Mouse (Mus musculus): ENCODE measurements at regions not wholly inside any gene's neighbourhood (a gene's known extent, or its start where the extent isn't known, plus 50 kb on each side); places are given as distances from the start of the nearest gene placed in this dataset.

DNA sequence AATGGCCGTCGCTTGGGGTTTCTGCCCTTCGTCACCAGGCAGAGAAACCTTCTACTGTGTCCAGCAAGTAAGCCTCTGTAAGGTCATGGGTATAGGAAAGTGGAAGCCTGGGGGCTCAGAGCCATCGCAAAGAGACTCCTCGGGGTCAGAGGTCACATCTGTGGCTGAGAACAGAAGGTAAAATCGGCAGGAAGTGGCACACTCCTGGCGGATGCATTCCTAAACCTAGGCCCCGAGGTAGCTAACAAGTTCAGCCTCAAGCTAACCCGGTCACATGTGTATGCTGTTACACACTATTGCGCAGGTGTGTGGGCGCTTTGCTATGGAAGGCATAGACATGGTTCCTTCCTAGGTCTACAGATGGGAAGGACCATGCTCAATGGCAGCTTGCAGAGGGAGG is 134.0 kb downstream of the Fam43a start:
- Histone ChIP-seq H3K4me1 (ENCODE audit: insufficient read depth) (0 out of 2 replicates have a peak, but pooled peaks cover 2% of the 10 kb centered on the region), H3K4me3 (ENCODE audit: low read depth, low read length) (no peak overlapping the region), H3K4me2 (no peak overlapping the region), H3K27me3 (ENCODE audit: insufficient read depth, low read length) (no peaks in the 10 kb centered on the region), H3K36me3 (ENCODE audit: insufficient read depth) (no peaks in the 10 kb centered on the region), H3K9ac (no peak overlapping the region), H3K27ac (ENCODE audit: low read depth) (peak overlapping the region; percentile 43; the same call in 1 of the 2 replicates), H3K9me3 (ENCODE audit: low read depth, low read length) (no peaks in the 10 kb centered on the region)
- no peak for TF ChIP-seq CTCF (IDR thresholded peaks at IDR 0.05; ENCODE audit: low read depth)
- WGBS, result 54% methylated on average over 11 of the region's 11 CpGs
- no peak for DNase-seq
- ATAC-seq (ENCODE audit: insufficient read depth), result no peak

DNA sequence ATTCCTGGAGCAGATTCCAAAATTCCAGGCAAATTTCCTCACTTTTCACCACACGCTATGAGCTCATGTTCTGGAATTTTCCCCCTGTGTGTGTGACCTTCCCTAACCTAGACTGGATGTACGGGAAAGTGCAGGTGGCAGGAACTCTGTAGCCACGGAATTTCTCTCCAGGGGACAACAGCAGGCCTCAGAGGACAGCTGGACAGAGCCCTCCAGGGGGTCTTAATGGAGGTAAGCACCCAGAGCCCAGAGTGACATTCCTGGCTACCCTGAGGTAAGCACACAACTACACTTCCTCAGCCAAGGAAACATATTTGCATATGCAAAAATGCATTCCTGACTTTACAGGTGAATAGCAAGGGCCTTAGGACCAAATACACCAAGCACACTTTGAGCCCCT is 135.8 kb downstream of the Fam43a start:
- ATAC-seq (ENCODE audit: insufficient read depth) (no peak), DNase-seq (no peak)
- no peaks in the 10 kb centered on the region for H3K27me3 ChIP-seq (ENCODE audit: insufficient read depth, low read length)
- H3K9me3 ChIP-seq (ENCODE audit: low read depth, low read length), result no peaks in the 10 kb centered on the region
- H3K4me2 ChIP-seq, result no peak overlapping the region
- H3K4me3 ChIP-seq (ENCODE audit: low read depth, low read length), result no peak overlapping the region
- TF ChIP-seq CTCF (IDR thresholded peaks at IDR 0.05; ENCODE audit: low read depth), result no peak
- H3K27ac ChIP-seq (ENCODE audit: low read depth), result no peak overlapping the region
- 0 out of 2 replicates have a peak, but pooled peaks cover 2% of the 10 kb centered on the region for H3K4me1 ChIP-seq (ENCODE audit: insufficient read depth)
- H3K9ac ChIP-seq, result no peak overlapping the region
- no peaks in the 10 kb centered on the region for H3K36me3 ChIP-seq (ENCODE audit: insufficient read depth)
- 39% methylated on average over 3 of the region's 3 CpGs for WGBS

DNA sequence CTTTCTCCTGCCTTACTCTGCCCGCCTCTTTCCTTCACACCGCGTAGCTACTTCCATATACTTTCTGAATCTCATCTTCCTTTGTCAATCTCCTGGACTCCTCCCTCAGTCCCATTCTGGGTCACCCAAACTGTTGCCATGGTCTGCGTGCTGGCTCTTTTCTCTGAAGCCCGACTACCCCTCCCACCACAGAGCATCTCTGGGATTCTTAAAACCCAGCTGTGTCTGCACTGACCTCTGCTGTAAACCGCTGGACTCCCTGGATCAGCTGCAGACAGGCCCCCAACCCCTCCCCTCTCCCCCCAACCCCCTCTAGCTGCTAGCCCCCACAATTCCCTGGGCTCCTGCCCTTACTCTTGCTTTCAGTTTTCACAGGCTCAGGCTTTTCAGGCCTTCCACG is 136.4 kb downstream of the Fam43a start:
- 0 out of 2 replicates have a peak, but pooled peaks cover 2% of the 10 kb centered on the region for H3K4me1 ChIP-seq (ENCODE audit: insufficient read depth)
- H3K9ac ChIP-seq, result no peak overlapping the region
- peak; percentile 71; the same call in 1 of the 2 replicates for ATAC-seq (ENCODE audit: insufficient read depth)
- H3K9me3 ChIP-seq (ENCODE audit: low read depth, low read length), result no peaks in the 10 kb centered on the region
- H3K36me3 ChIP-seq (ENCODE audit: insufficient read depth), result no peaks in the 10 kb centered on the region
- 30% methylated on average over 7 of the region's 7 CpGs for WGBS
- no peak overlapping the region for H3K27ac ChIP-seq (ENCODE audit: low read depth)
- H3K27me3 ChIP-seq (ENCODE audit: insufficient read depth, low read length), result no peaks in the 10 kb centered on the region
- H3K4me2 ChIP-seq, result no peak overlapping the region
- no peak overlapping the region for H3K4me3 ChIP-seq (ENCODE audit: low read depth, low read length)
- DNase-seq, result peak; percentile 35
- no peak for TF ChIP-seq CTCF (IDR thresholded peaks at IDR 0.05; ENCODE audit: low read depth)

DNA sequence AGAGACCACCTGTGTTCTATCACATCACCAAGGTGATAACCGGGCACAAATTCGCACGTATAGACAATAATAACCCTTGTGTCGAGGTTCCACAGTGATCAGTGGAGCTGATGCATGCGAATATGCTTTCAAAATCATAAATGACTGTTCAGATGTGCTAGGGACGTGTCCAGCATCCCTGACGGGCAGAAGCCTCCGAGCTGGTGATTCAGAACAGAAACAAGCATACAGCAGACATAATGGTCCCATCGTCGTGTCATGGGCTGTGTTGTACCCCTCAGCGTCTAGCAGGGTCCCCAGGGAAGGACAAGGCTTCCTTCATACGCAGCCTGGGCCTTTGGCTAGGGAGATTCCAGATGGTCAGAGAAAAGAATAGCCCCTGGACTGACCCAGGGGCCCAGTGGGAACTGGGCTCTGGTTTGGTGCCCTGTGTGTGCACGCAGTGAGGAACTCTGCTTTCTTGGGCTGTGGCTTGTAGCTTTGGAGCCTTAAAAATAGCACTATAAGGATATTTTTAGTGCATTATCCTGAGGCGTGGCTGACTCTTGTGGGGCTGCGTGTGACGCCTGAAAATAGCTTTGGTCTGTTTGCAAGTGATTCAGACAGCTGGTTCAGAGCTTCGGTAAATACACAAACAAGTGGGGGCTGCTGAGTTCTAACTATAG is 137.3 kb downstream of the Fam43a start:
- Histone ChIP-seq H3K27ac (ENCODE audit: low read depth) (peak overlapping the region; percentile 63; the same call in 1 of the 2 replicates), H3K36me3 (ENCODE audit: insufficient read depth) (no peaks in the 10 kb centered on the region), H3K27me3 (ENCODE audit: insufficient read depth, low read length) (no peaks in the 10 kb centered on the region), H3K9ac (no peak overlapping the region), H3K9me3 (ENCODE audit: low read depth, low read length) (no peaks in the 10 kb centered on the region), H3K4me2 (no peak overlapping the region), H3K4me1 (ENCODE audit: insufficient read depth) (0 out of 2 replicates have a peak, but pooled peaks cover 2% of the 10 kb centered on the region), H3K4me3 (ENCODE audit: low read depth, low read length) (no peak overlapping the region)
- ATAC-seq (ENCODE audit: insufficient read depth) (peak; percentile 22; the same call in 1 of the 2 replicates), DNase-seq (peak; percentile 24)
- no peak for TF ChIP-seq CTCF (IDR thresholded peaks at IDR 0.05; ENCODE audit: low read depth)
- 41% methylated on average over 17 of the region's 17 CpGs for WGBS

DNA sequence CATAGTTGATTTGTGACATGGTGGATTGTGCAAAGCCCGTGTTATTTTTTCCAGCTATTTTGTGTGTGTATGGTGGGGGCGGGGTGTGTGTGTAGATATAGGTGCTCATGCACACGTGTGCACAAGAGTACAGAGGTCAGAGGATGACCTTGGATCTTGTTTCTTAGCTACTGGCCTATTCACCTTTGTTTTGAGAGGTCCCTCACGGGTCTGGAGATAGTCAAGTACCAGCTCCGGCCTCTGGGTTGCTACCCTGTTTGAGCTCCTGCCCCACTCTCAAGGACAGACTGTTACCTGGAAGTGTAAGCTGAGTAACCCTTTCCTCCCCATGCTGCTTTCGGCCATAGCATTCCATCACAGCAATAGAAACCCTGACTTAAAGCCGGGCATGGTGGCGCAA is 138.0 kb downstream of the Fam43a start:
- no peak for TF ChIP-seq CTCF (IDR thresholded peaks at IDR 0.05; ENCODE audit: low read depth)
- no peak for ATAC-seq (ENCODE audit: insufficient read depth)
- H3K9ac ChIP-seq, result no peak overlapping the region
- no peak overlapping the region for H3K27ac ChIP-seq (ENCODE audit: low read depth)
- H3K9me3 ChIP-seq (ENCODE audit: low read depth, low read length), result no peaks in the 10 kb centered on the region
- WGBS, result 68% methylated on average over 8 of the region's 8 CpGs
- no peak overlapping the region for H3K4me3 ChIP-seq (ENCODE audit: low read depth, low read length)
- no peak for DNase-seq
- 0 out of 2 replicates have a peak, but pooled peaks cover 2% of the 10 kb centered on the region for H3K4me1 ChIP-seq (ENCODE audit: insufficient read depth)
- no peaks in the 10 kb centered on the region for H3K36me3 ChIP-seq (ENCODE audit: insufficient read depth)
- no peak overlapping the region for H3K4me2 ChIP-seq
- H3K27me3 ChIP-seq (ENCODE audit: insufficient read depth, low read length), result no peaks in the 10 kb centered on the region

DNA sequence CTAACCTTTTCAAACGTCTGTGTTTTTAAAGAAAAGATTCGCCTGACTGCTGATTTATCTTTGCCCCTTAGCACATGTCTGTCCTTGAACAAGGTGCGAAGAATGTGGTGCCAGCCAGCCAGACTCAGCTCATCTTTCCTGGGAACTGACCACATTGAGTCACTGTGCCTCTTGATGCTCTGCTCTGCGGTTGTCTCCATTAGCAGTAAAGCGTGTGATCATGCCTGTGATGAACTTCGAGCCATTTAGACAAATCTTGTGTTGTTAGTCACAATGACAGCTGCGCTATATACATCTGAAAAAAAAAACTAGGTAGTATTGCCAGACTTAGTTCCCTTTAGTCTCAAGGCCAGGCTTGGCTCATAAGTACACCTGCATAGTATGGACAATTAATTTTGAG is 140.1 kb downstream of the Fam43a start:
- no peak for TF ChIP-seq CTCF (IDR thresholded peaks at IDR 0.05; ENCODE audit: low read depth)
- Histone ChIP-seq H3K9ac (no peak overlapping the region), H3K4me3 (ENCODE audit: low read depth, low read length) (no peak overlapping the region), H3K4me2 (no peak overlapping the region), H3K9me3 (ENCODE audit: low read depth, low read length) (no peaks in the 10 kb centered on the region), H3K27ac (ENCODE audit: low read depth) (no peak overlapping the region), H3K36me3 (ENCODE audit: insufficient read depth) (no peaks in the 10 kb centered on the region), H3K27me3 (ENCODE audit: insufficient read depth, low read length) (no peaks in the 10 kb centered on the region), H3K4me1 (ENCODE audit: insufficient read depth) (peaks cover 2% of the 10 kb centered on the region; the same call in 1 of the 2 replicates)
- 56% methylated on average over 7 of the region's 7 CpGs for WGBS
- DNase-seq (no peak), ATAC-seq (ENCODE audit: insufficient read depth) (no peak)

DNA sequence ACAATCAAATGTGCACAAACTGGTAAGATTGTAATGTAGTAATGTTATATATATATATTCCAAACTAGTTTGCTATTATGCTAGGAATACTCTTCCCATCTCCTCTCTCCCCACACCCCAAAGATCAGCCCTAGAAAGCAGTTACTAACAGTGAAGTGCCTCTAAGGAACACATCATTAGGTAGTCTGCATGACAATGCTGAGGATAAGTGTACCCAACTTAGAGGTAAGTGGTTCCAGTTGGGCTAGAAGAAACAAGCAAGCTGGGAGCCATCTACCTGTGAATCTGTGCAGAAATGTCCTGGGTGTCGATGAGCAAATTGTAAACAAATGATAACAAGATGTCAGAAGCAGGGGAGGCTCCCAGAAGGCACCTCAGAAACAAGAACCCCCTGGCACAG is 141.7 kb downstream of the Fam43a start:
- WGBS, result 39% methylated on average over 1 of the region's 1 CpGs
- TF ChIP-seq CTCF (IDR thresholded peaks at IDR 0.05; ENCODE audit: low read depth), result no peak
- no peaks in the 10 kb centered on the region for H3K9me3 ChIP-seq (ENCODE audit: low read depth, low read length)
- no peak overlapping the region for H3K27ac ChIP-seq (ENCODE audit: low read depth)
- H3K4me3 ChIP-seq (ENCODE audit: low read depth, low read length), result no peak overlapping the region
- H3K4me1 ChIP-seq (ENCODE audit: insufficient read depth), result peaks cover 1% of the 10 kb centered on the region; the same call in 1 of the 2 replicates
- no peak for DNase-seq
- H3K36me3 ChIP-seq (ENCODE audit: insufficient read depth), result no peaks in the 10 kb centered on the region
- no peak overlapping the region for H3K4me2 ChIP-seq
- H3K9ac ChIP-seq, result no peak overlapping the region
- no peaks in the 10 kb centered on the region for H3K27me3 ChIP-seq (ENCODE audit: insufficient read depth, low read length)
- no peak for ATAC-seq (ENCODE audit: insufficient read depth)

Data from lung, embryonic 14.5 days (tissue).